Mouse (Mus musculus) midbrain, embryonic 16.5 days (tissue): Measurements from ENCODE around the gene Stum. TPM values are rescaled to one million over a fixed set of nuclear protein-coding genes. Genes with fewer than 3 reads are reported as not detected.
A peak's percentile ranks its signal among the peaks of the same experiment; 100 is the strongest.

Experiments
- ATAC-seq: fragments of 200-750 bp; cut with Nextera tagmentation; 2 replicates; pipeline ENCODE4 v1.8.0; 2017; ENCODE audit warnings: moderate TSS enrichment
- H3K27ac ChIP-seq: fragments of 300-500 bp; sonication (generic); 2 replicates; pipeline ENCODE4 v1.5.1; 2014; ENCODE audit warnings: mild to moderate bottlenecking, low read length, mixed read lengths
- H3K27me3 ChIP-seq: fragments of 300-500 bp; sonication (generic); 2 replicates; pipeline ENCODE4 v1.6.1; 2014; ENCODE audit warnings: low read depth, low read length, mixed read lengths; ENCODE audit not compliant: control insufficient read depth, insufficient read depth
- H3K36me3 ChIP-seq: fragments of 300-500 bp; sonication (generic); 2 replicates; pipeline ENCODE4 v1.6.1; 2014; ENCODE audit warnings: mild to moderate bottlenecking, low read length, moderate library complexity, mixed read lengths; ENCODE audit not compliant: control insufficient read depth, insufficient read depth
- H3K4me1 ChIP-seq: fragments of 300-500 bp; sonication (generic); 2 replicates; pipeline ENCODE4 v1.6.1; 2014; ENCODE audit warnings: mild to moderate bottlenecking, low read length, mixed read lengths; ENCODE audit not compliant: control insufficient read depth, insufficient read depth
- H3K4me2 ChIP-seq: fragments of 300-500 bp; sonication (generic); 2 replicates; pipeline ENCODE4 v1.6.1; 2014; ENCODE audit warnings: mild to moderate bottlenecking, low read length, mixed read lengths
- H3K4me3 ChIP-seq: fragments of 300-500 bp; sonication (generic); 2 replicates; pipeline ENCODE4 v1.5.1; 2014; ENCODE audit warnings: low read depth, mild to moderate bottlenecking, low read length, moderate library complexity, mixed read lengths
- H3K9ac ChIP-seq: fragments of 300-500 bp; sonication (generic); 2 replicates; pipeline ENCODE4 v1.6.1; 2014; ENCODE audit warnings: low read depth, low read length, mixed read lengths
- H3K9me3 ChIP-seq: fragments of 300-500 bp; sonication (generic); replicated peaks from 2 replicates; pipeline ENCODE4 v1.6.1; 2014; ENCODE audit warnings: mild to moderate bottlenecking, low read length, mixed read lengths; ENCODE audit not compliant: control insufficient read depth, poor library complexity, severe bottlenecking
- WGBS: fragments of 180-500 bp; shearing (Covaris S2); extraction: QIAGEN DNeasy Blood & Tissue Kit; methylation state at CpG from one replicate; pipeline ENCODE4 v1.1.7; 2014; 5-methylcytosine and 5-hydroxymethylcytosine counted together
- polyA plus RNA-seq: library from polyadenylated mRNA; unstranded; fragments of >200 nt; fragmentation: Nextera tagmentation; extraction: Ambion mirVana; gene quantifications from 2 replicates; pipeline ENCODE4 v1.2.1, GENCODE M21; 2015

Gene Stum
- polyA plus RNA-seq, 1 experiment from 2014 or later: 11.5 TPM

GRCm38 (mm10) chr1:180384486-180384885 lies 98.8 kb downstream of the Stum start:
- no peaks in the 10 kb centered on the region for H3K27me3 ChIP-seq
- no peak overlapping the region for H3K27ac ChIP-seq
- H3K9ac ChIP-seq: 0 out of 2 replicates have a peak overlapping the region, but pooled peaks have one; percentile 11
- H3K36me3 ChIP-seq: no peaks in the 10 kb centered on the region
- no peak for ATAC-seq
- WGBS: 70% methylated on average over 10 of the region's 10 CpGs
- H3K4me2 ChIP-seq: no peak overlapping the region
- no peak overlapping the region for H3K4me3 ChIP-seq
- no peaks in the 10 kb centered on the region for H3K9me3 ChIP-seq
- H3K4me1 ChIP-seq: peaks cover 14% of the 10 kb centered on the region

- no peaks in the 10 kb centered on the region for H3K36me3 ChIP-seq
- no peak overlapping the region for H3K27ac ChIP-seq
- no peaks in the 10 kb centered on the region for H3K27me3 ChIP-seq
- no peak overlapping the region for H3K9ac ChIP-seq
- H3K9me3 ChIP-seq: no peaks in the 10 kb centered on the region
- no peak overlapping the region for H3K4me2 ChIP-seq
- H3K4me1 ChIP-seq: peaks cover 14% of the 10 kb centered on the region
- H3K4me3 ChIP-seq: no peak overlapping the region
- ATAC-seq: no peak
- 93% methylated on average over 8 of the region's 8 CpGs for WGBS
These were observed 99.4 kb downstream of the Stum start for GRCm38 (mm10) chr1:180383884-180384283.

Other genes with a start within 250 kb of the Stum start
- gene Psen2, start 220.1 kb downstream of the Stum start, polyA plus RNA-seq: 15.0 and 20.2 TPM in 2 replicates
- gene Itpkb, start 153.0 kb downstream of the Stum start, polyA plus RNA-seq: 2.2 and 2.3 TPM in 2 replicates
- gene Parp1, start 85.4 kb upstream of the Stum start, polyA plus RNA-seq: 75.6 and 84.0 TPM in 2 replicates
- gene Lin9, start 157.6 kb upstream of the Stum start, polyA plus RNA-seq: 9.5 and 11.8 TPM in 2 replicates
- gene Mixl1, start 213.5 kb upstream of the Stum start, polyA plus RNA-seq: 0.15 and 0.32 TPM in 2 replicates
- 22.4 and 23.9 TPM in 2 replicates for gene Acbd3, start 242.5 kb upstream of the Stum start, polyA plus RNA-seq